Mouse (Mus musculus) kidney, embryonic 15.5 days (tissue): Measurements from ENCODE around the gene Col13a1. TPM values are rescaled to one million over a fixed set of nuclear protein-coding genes. Genes with fewer than 3 reads are reported as not detected.

Experiments used
- ATAC-seq: fragments of 200-750 bp; cut with Nextera tagmentation; replicated peaks from 2 replicates; pipeline ENCODE4 v1.8.0; 2017; ENCODE audit warnings: moderate TSS enrichment; ENCODE audit not compliant: low FRiP score
- H3K27ac ChIP-seq: fragments of 300-500 bp; sonication (generic); 2 replicates; pipeline ENCODE4 v1.5.1; 2015; ENCODE audit warnings: mild to moderate bottlenecking, inconsistent platforms
- H3K27me3 ChIP-seq: fragments of 300-500 bp; sonication (generic); 2 replicates; pipeline ENCODE4 v1.6.1; 2015; ENCODE audit warnings: inconsistent platforms
- H3K36me3 ChIP-seq: fragments of 300-500 bp; sonication (generic); 2 replicates; pipeline ENCODE4 v1.6.1; 2015; ENCODE audit warnings: inconsistent platforms
- H3K4me1 ChIP-seq: fragments of 300-500 bp; sonication (generic); 2 replicates; pipeline ENCODE4 v1.6.1; 2015; ENCODE audit warnings: inconsistent platforms
- H3K4me2 ChIP-seq: fragments of 300-500 bp; sonication (generic); 2 replicates; pipeline ENCODE4 v1.6.1; 2015; ENCODE audit warnings: moderate library complexity, mild to moderate bottlenecking, inconsistent platforms
- H3K4me3 ChIP-seq: fragments of 300-500 bp; sonication (generic); replicated peaks from 2 replicates; pipeline ENCODE4 v1.5.1; 2015; ENCODE audit warnings: mild to moderate bottlenecking, inconsistent platforms
- H3K9ac ChIP-seq: fragments of 300-500 bp; sonication (generic); 2 replicates; pipeline ENCODE4 v1.6.1; 2015; ENCODE audit warnings: mild to moderate bottlenecking, inconsistent platforms
- H3K9me3 ChIP-seq: fragments of 300-500 bp; sonication (generic); replicated peaks from 2 replicates; pipeline ENCODE4 v1.6.1; 2016; ENCODE audit warnings: inconsistent platforms
- WGBS: fragments of 180-500 bp; shearing (Covaris S2); methylation state at CpG from one replicate; pipeline ENCODE4 v1.1.7; 2015; ENCODE audit warnings: mixed read lengths; 5-methylcytosine and 5-hydroxymethylcytosine counted together
- polyA plus RNA-seq: library from polyadenylated mRNA; unstranded; fragments of >200 nt; fragmentation: Nextera tagmentation; extraction: Ambion mirVana; gene quantifications from 2 replicates; pipeline ENCODE4 v1.2.1, GENCODE M21; 2015

Col13a1 gene
- polyA plus RNA-seq, 1 experiment from 2014 or later = 6.8 TPM

DNA sequence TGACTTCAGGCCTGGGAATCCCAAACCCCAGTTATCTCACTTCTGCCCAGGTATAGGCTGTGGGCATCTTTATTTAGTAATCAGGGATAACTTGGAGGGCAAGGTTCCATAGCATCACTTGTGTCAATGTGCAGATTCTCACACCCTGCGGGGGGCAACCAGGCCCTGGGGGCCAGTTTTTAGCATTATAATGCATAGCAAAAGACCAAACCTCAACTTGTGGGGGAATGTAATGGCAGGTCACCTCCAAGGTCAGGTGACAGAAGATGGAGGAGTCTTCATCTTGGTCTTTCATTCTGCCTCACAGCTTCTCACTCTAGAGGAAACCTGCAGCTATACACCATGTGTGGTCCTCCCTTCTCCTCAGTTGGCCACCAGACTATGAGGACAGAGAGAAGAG, 20.9 kb upstream of the Col13a1 start:
- Histone ChIP-seq H3K27me3 (no peaks in the 10 kb centered on the region), H3K27ac (no peak overlapping the region), H3K4me2 (no peak overlapping the region), H3K4me1 (no peaks in the 10 kb centered on the region), H3K9me3 (0 out of 2 replicates have a peak, but pooled peaks cover 4% of the 10 kb centered on the region), H3K9ac (no peak overlapping the region), H3K4me3 (no peak overlapping the region), H3K36me3 (no peaks in the 10 kb centered on the region)
- 89% methylated on average over 1 of the region's 1 CpGs for WGBS
- ATAC-seq = no peak

DNA sequence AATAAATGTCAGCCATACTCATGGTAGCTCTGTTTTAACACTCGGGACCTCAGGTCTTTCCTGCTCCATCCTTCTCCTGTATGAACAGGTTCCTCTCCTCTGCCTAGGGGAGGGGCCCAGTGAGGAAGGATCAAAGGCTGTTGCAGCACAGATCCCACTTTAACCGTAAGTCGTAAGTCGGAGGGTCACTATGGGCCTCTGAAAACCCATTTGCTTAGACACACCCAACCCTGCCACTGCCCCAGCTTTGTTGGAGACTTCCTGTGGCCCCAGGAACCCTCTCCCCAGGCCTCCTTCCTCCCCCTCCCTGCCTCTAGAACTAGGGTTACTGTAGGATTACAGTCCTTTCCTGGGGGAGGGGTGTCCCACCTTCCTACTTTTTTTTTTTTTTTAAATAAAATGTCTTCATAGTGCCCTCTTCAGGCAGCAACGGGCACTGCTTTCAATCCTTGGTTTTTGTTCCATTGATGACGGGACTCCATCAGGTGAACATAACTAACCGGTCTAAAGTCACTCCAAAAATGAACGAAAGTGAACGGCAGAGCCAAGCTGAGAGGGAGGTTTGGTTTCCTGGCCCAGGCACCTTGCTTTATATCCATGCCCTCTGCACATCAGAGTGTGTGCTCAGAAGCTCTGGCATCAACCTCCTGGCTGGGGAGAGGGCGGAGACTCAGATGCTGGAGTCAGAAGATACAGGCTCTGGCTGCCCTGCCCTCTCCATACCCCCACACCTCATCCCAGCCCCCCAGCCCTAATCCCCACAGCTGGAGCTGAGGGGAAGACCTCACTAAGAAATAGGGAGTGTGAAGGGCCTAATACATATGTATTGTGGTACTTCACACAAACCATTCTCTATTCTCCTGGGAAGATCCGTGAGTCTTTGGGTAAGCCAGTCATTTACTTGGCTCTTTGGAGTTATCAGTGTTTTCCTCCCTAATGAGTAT, 12.8 kb upstream of the Col13a1 start:
- Histone ChIP-seq H3K4me3 (no peak overlapping the region), H3K4me2 (no peak overlapping the region), H3K4me1 (no peaks in the 10 kb centered on the region), H3K36me3 (no peaks in the 10 kb centered on the region), H3K27me3 (0 out of 2 replicates have a peak, but pooled peaks cover 2% of the 10 kb centered on the region), H3K9me3 (no peaks in the 10 kb centered on the region), H3K27ac (no peak overlapping the region), H3K9ac (no peak overlapping the region)
- no peak; the same call in 1 of the 2 replicates for ATAC-seq
- 22% methylated on average over 11 of the region's 11 CpGs for WGBS

GRCm38 (mm10) chr10:61980424-61980823, 1.5 kb upstream of the Col13a1 start:
- peaks cover 44% of the 10 kb centered on the region for H3K4me1 ChIP-seq
- 3% methylated on average over 7 of the region's 7 CpGs for WGBS
- H3K27ac ChIP-seq = no peak overlapping the region
- peaks cover 66% of the 10 kb centered on the region for H3K27me3 ChIP-seq
- H3K9me3 ChIP-seq = no peaks in the 10 kb centered on the region
- no peak for ATAC-seq
- H3K4me2 ChIP-seq = no peak overlapping the region
- no peak overlapping the region for H3K9ac ChIP-seq
- no peak overlapping the region for H3K4me3 ChIP-seq
- H3K36me3 ChIP-seq = no peaks in the 10 kb centered on the region

- Histone ChIP-seq H3K9me3 (no peaks in the 10 kb centered on the region), H3K4me2 (peak overlapping the region; percentile 89), H3K9ac (peak overlapping the region; percentile 49), H3K27me3 (peaks cover 66% of the 10 kb centered on the region), H3K4me1 (peaks cover 44% of the 10 kb centered on the region), H3K36me3 (no peaks in the 10 kb centered on the region), H3K4me3 (peak overlapping the region; percentile 56), H3K27ac (peak overlapping the region; percentile 37; the same call in 1 of the 2 replicates)
- peak; percentile 73 for ATAC-seq
- WGBS = under 1% methylated on average over 65 of the region's 65 CpGs
Observed at GRCm38 (mm10) chr10:61978112-61978865, 619 bp downstream of the Col13a1 start.

DNA sequence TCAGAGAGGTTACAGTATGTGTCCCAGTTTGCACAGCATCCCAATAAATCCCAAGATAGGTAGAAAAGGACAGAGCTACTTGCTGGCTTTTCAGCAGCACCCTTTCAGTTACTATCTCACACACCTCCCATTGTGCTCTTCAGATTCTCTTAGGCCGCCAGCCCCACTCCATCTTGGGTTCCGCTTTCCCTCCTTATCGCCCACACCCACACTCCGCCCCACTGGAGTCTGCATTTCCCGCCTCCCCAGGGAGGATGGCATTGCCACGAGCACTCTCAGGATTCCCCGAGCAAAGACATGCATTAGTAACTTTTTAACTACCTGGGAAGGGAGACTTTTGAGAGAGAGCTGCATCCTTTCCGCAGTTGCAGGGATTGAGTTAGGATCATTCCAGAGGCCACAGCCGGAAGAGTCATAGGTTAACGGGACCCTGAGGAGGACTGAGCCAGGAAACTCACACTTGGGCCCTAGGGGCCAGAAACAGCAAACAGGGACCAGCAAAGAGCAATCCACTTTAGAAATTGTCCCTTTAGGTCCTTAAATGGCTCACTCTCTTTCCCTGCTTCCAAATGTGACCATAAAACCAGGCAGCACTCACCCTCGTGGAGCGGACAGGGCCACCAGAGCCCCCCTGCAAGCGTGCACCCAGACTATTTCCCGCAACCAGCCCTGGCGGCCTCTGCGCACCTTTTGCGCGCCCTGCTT, 1.4 kb downstream of the Col13a1 start:
- H3K4me3 ChIP-seq = peak overlapping the region; percentile 56
- peak overlapping the region; percentile 89 for H3K4me2 ChIP-seq
- no peaks in the 10 kb centered on the region for H3K9me3 ChIP-seq
- ATAC-seq = no peak; the same call in 1 of the 2 replicates
- WGBS = 2% methylated on average over 18 of the region's 18 CpGs
- no peaks in the 10 kb centered on the region for H3K36me3 ChIP-seq
- H3K27me3 ChIP-seq = peaks cover 66% of the 10 kb centered on the region
- peak overlapping the region; percentile 49 for H3K9ac ChIP-seq
- no peak overlapping the region for H3K27ac ChIP-seq
- H3K4me1 ChIP-seq = peaks cover 44% of the 10 kb centered on the region

- peak; percentile 23; the same call in 1 of the 2 replicates for ATAC-seq
- Histone ChIP-seq H3K9ac (no peak overlapping the region), H3K4me1 (peaks cover 48% of the 10 kb centered on the region), H3K9me3 (no peaks in the 10 kb centered on the region), H3K27ac (no peak overlapping the region), H3K4me3 (peak overlapping the region; percentile 56), H3K27me3 (peaks cover 61% of the 10 kb centered on the region), H3K4me2 (peak overlapping the region; percentile 89), H3K36me3 (no peaks in the 10 kb centered on the region)
- WGBS = 11% methylated on average over 6 of the region's 6 CpGs
Observed at GRCm38 (mm10) chr10:61976987-61977386, 1.9 kb downstream of the Col13a1 start.

DNA sequence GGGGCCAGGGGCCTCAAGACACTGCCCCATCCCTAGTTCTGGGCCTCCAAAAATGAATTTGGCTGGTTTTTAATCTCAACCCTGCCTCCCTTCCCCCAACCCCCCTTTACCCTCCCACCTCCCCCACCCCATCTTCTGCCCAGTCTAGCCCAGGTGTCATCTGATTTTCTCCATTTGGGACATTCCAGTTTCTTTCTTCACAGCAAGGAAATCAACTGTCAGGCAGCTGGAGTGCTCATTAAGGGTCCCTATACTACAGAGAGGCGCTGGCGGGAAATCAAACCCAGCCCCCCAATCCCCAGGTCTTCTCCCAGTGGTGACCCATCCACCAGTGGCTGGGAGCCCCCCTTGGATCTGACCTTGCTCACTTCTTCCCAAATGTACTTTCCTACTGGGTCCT, 4.3 kb downstream of the Col13a1 start:
- peaks cover 52% of the 10 kb centered on the region for H3K4me1 ChIP-seq
- H3K36me3 ChIP-seq = no peaks in the 10 kb centered on the region
- 91% methylated on average over 2 of the region's 2 CpGs for WGBS
- H3K4me2 ChIP-seq = no peak overlapping the region
- peaks cover 44% of the 10 kb centered on the region for H3K27me3 ChIP-seq
- H3K27ac ChIP-seq = no peak overlapping the region
- H3K9ac ChIP-seq = no peak overlapping the region
- no peak overlapping the region for H3K4me3 ChIP-seq
- H3K9me3 ChIP-seq = no peaks in the 10 kb centered on the region
- no peak for ATAC-seq

DNA sequence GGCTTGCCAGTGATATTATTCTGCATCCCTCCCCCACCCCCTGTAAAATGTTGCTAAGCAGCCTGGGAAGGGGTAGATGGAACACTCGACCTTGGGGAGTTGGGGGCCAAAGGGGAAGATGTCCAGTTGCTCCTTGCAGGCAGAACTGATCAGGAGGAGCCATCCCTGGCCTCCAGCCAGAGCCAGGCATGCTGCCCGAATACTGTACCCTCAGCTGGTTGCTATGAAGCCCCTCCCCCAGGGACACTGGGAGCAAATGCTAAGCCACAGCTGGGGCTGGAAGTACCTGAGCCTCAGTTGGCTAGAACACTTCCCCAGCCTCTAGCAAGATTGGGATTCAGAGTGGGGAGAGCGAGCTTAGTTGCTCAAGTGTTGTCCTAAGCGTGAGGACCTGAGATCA, 6.9 kb downstream of the Col13a1 start:
- no peak overlapping the region for H3K9ac ChIP-seq
- H3K27me3 ChIP-seq = peaks cover 20% of the 10 kb centered on the region
- no peaks in the 10 kb centered on the region for H3K36me3 ChIP-seq
- 0 out of 2 replicates have a peak, but pooled peaks have one; percentile 29 for ATAC-seq
- H3K27ac ChIP-seq = no peak overlapping the region
- H3K4me1 ChIP-seq = peaks cover 34% of the 10 kb centered on the region
- H3K4me3 ChIP-seq = no peak overlapping the region
- H3K9me3 ChIP-seq = no peaks in the 10 kb centered on the region
- 14% methylated on average over 4 of the region's 4 CpGs for WGBS
- 0 out of 2 replicates have a peak overlapping the region, but pooled peaks have one; percentile 12 for H3K4me2 ChIP-seq

- Histone ChIP-seq H3K4me3 (no peak overlapping the region), H3K4me1 (peaks cover 38% of the 10 kb centered on the region)
- 68% methylated on average over 7 of the region's 7 CpGs for WGBS
Observed at GRCm38 (mm10) chr10:61968003-61968553, 10.8 kb downstream of the Col13a1 start.

GRCm38 (mm10) chr10:61967207-61967606, 11.7 kb downstream of the Col13a1 start:
- no peak overlapping the region for H3K9ac ChIP-seq
- H3K27ac ChIP-seq = 0 out of 2 replicates have a peak overlapping the region, but pooled peaks have one; percentile 3
- peaks cover 36% of the 10 kb centered on the region for H3K4me1 ChIP-seq
- 0 out of 2 replicates have a peak, but pooled peaks cover 2% of the 10 kb centered on the region for H3K27me3 ChIP-seq
- no peaks in the 10 kb centered on the region for H3K9me3 ChIP-seq
- no peaks in the 10 kb centered on the region for H3K36me3 ChIP-seq
- ATAC-seq = no peak
- H3K4me3 ChIP-seq = no peak overlapping the region
- 30% methylated on average over 3 of the region's 3 CpGs for WGBS
- H3K4me2 ChIP-seq = no peak overlapping the region

More at GRCm38 (mm10) chr10:61968003-61968553, 10.8 kb downstream of the Col13a1 start:
- no peak for ATAC-seq
- no peaks in the 10 kb centered on the region for H3K36me3 ChIP-seq
- H3K9ac ChIP-seq = no peak overlapping the region
- H3K4me2 ChIP-seq = no peak overlapping the region
- no peak overlapping the region for H3K27ac ChIP-seq
- H3K9me3 ChIP-seq = no peaks in the 10 kb centered on the region
- 0 out of 2 replicates have a peak, but pooled peaks cover 2% of the 10 kb centered on the region for H3K27me3 ChIP-seq

- 10% methylated on average over 7 of the region's 7 CpGs for WGBS
Observed at GRCm38 (mm10) chr10:61965386-61965841, 13.5 kb downstream of the Col13a1 start.

More at GRCm38 (mm10) chr10:61965386-61965841, 13.5 kb downstream of the Col13a1 start:
- peak; percentile 89 for ATAC-seq
- no peaks in the 10 kb centered on the region for H3K36me3 ChIP-seq
- peaks cover 21% of the 10 kb centered on the region for H3K4me1 ChIP-seq
- no peaks in the 10 kb centered on the region for H3K9me3 ChIP-seq
- no peak overlapping the region for H3K4me3 ChIP-seq
- no peaks in the 10 kb centered on the region for H3K27me3 ChIP-seq
- H3K9ac ChIP-seq = no peak overlapping the region
- H3K27ac ChIP-seq = peak overlapping the region; percentile 3; the same call in 1 of the 2 replicates
- no peak overlapping the region for H3K4me2 ChIP-seq
